Mouse (Mus musculus) MEL (cell line): ENCODE measurements around the gene Smarca4. TPM values are rescaled to one million over a fixed set of nuclear protein-coding genes. Genes with fewer than 3 reads are reported as not detected.

ENCODE experiments used
- DNase-seq: peaks from one replicate; pipeline ENCODE4 v3.0.0; 2011; ENCODE audit warnings: low read depth, low spot score
- H3K27ac ChIP-seq: 2 replicates; pipeline ENCODE4 v1.5.1; 2012; ENCODE audit warnings: low read depth, mild to moderate bottlenecking, control low read depth, low read length, moderate library complexity; ENCODE audit not compliant: control insufficient read depth
- H3K27me3 ChIP-seq, 2 experiments: fragments of 150-350 bp in 1 of 2; sonication (generic) in 1 of 2; 2 replicates each; pipeline ENCODE4 v1.6.1; 2012; ENCODE audit warnings: low read length in 2 of 2, mild to moderate bottlenecking in 2 of 2, improper control_type of control experiment in 1 of 2, moderate library complexity in 1 of 2; ENCODE audit not compliant: insufficient read depth in 2 of 2, control insufficient read depth in 1 of 2
- H3K36me3 ChIP-seq, 2 experiments: 2 replicates each; pipeline ENCODE4 v1.6.1; 2012 to 2014; ENCODE audit warnings: low read length in 2 of 2, improper control_type of control experiment in 1 of 2, inconsistent platforms in 1 of 2, mild to moderate bottlenecking in 1 of 2; ENCODE audit not compliant: insufficient read depth in 2 of 2, control insufficient read depth in 1 of 2
- H3K4me1 ChIP-seq, 2 experiments: fragments of 150-350 bp in 1 of 2; sonication (generic) in 1 of 2; 2 replicates each; pipeline ENCODE4 v1.6.1; 2012; ENCODE audit warnings: low read length in 2 of 2, improper control_type of control experiment in 1 of 2, mild to moderate bottlenecking in 1 of 2; ENCODE audit not compliant: insufficient read depth in 2 of 2, control insufficient read depth in 1 of 2
- H3K4me3 ChIP-seq, 2 experiments: fragments of 150-350 bp in 1 of 2; sonication (generic) in 1 of 2; 2 replicates each; pipeline ENCODE4 v1.5.1; 2012; ENCODE audit warnings: low read depth in 2 of 2, low read length in 2 of 2, mild to moderate bottlenecking in 2 of 2, moderate library complexity in 2 of 2, control low read depth in 1 of 2, improper control_type of control experiment in 1 of 2; ENCODE audit not compliant: control insufficient read depth in 1 of 2, insufficient read depth in 1 of 2
- H3K79me2 ChIP-seq: 2 replicates; pipeline ENCODE4 v1.6.1; 2012; ENCODE audit warnings: mild to moderate bottlenecking, low read length, moderate library complexity; ENCODE audit not compliant: control insufficient read depth, poor library complexity, insufficient read depth
- H3K9ac ChIP-seq: 2 replicates; pipeline ENCODE4 v1.6.1; 2012; ENCODE audit warnings: low read depth, mild to moderate bottlenecking, control low read depth, low read length, moderate library complexity; ENCODE audit not compliant: control insufficient read depth, poor library complexity, severe bottlenecking
- H3K9me3 ChIP-seq: fragments of 150-350 bp; sonication (generic); replicated peaks from 2 replicates; pipeline ENCODE4 v1.6.1; 2012; ENCODE audit warnings: mild to moderate bottlenecking, low read length, improper control_type of control experiment, moderate library complexity; ENCODE audit not compliant: insufficient read depth
- CHD1 ChIP-seq: IDR thresholded peaks from 2 replicates; pipeline ENCODE4 v1.6.1; 2012; ENCODE audit warnings: low read depth, mild to moderate bottlenecking, inconsistent platforms, low read length, improper control_type of control experiment
- ELF1 ChIP-seq: IDR thresholded peaks from 2 replicates; pipeline ENCODE4 v1.6.1; 2014; ENCODE audit warnings: low read depth, mild to moderate bottlenecking, inconsistent platforms, low read length, improper control_type of control experiment, moderate library complexity
- ETS1 ChIP-seq: IDR thresholded peaks from 2 replicates; pipeline ENCODE4 v1.6.1; 2012; ENCODE audit warnings: low read depth, mild to moderate bottlenecking, inconsistent platforms, low read length, improper control_type of control experiment, moderate library complexity
- JUND ChIP-seq: IDR thresholded peaks from 2 replicates; pipeline ENCODE4 v1.6.1; 2011; ENCODE audit warnings: low read depth, mild to moderate bottlenecking, improper control_type of control experiment, low read length
- POLR2A ChIP-seq, 2 experiments: IDR thresholded peaks; 2 replicates each; pipeline ENCODE4 v1.6.1; 2011 to 2012; ENCODE audit warnings: low read length in 2 of 2, mild to moderate bottlenecking in 2 of 2, control low read depth in 1 of 2, improper control_type of control experiment in 1 of 2, low read depth in 1 of 2, moderate library complexity in 1 of 2; ENCODE audit not compliant: control insufficient read depth in 1 of 2, insufficient read depth in 1 of 2, poor library complexity in 1 of 2
- POLR2AphosphoS5 ChIP-seq: IDR thresholded peaks from 2 replicates; pipeline ENCODE4 v1.6.1; 2012; ENCODE audit warnings: low read depth, borderline replicate concordance, mild to moderate bottlenecking, inconsistent platforms, low read length, moderate library complexity, mixed read lengths
- RCOR1 ChIP-seq: IDR thresholded peaks from 2 replicates; pipeline ENCODE4 v1.6.1; 2012; ENCODE audit warnings: low read depth, mild to moderate bottlenecking, inconsistent platforms, low read length, improper control_type of control experiment
- USF1 ChIP-seq: IDR thresholded peaks from 2 replicates; pipeline ENCODE4 v1.6.1; 2014; ENCODE audit warnings: low read depth, mild to moderate bottlenecking, inconsistent platforms, low read length, improper control_type of control experiment, moderate library complexity
- ZKSCAN1 ChIP-seq: IDR thresholded peaks from 2 replicates; pipeline ENCODE4 v1.6.1; 2012; ENCODE audit warnings: low read depth, mild to moderate bottlenecking, inconsistent platforms, low read length, improper control_type of control experiment, moderate library complexity
- ZMIZ1 ChIP-seq: IDR thresholded peaks from 2 replicates; pipeline ENCODE4 v1.6.1; 2012; ENCODE audit warnings: low read depth, mild to moderate bottlenecking, inconsistent platforms, low read length, improper control_type of control experiment, moderate library complexity
- polyA plus RNA-seq, 2 experiments: library from polyadenylated mRNA; stranded (reverse) in 1 of 2; unstranded in 1 of 2; fragments of >175 nt in 1 of 2; fragments of >200 nt in 1 of 2; gene quantifications; 2 replicates each; pipeline versions ENCODE4 v1.2.1 to v1.2.4; 2012; ENCODE audit warnings: low replicate concordance in 2 of 2, low read depth in 1 of 2; ENCODE audit not compliant: insufficient read length in 2 of 2, insufficient read depth in 1 of 2, missing spikeins in 1 of 2
- total RNA-seq: library from RNA; depleted of rRNA; stranded (reverse); fragments of 300-350 nt; gene quantifications from 2 replicates; pipeline ENCODE4 v1.2.3, GENCODE M21; 2012

Gene Smarca4
- total and polyA plus RNA-seq, 3 experiments: 71.4 to 381 (median 249) TPM

- H3K36me3 ChIP-seq: peaks cover 0 to 83% of the 10 kb centered on the region in 2 experiments; a peak in 2 of 4 replicates
- no peaks in the 10 kb centered on the region for H3K27me3 ChIP-seq
- no peaks in the 10 kb centered on the region for H3K9me3 ChIP-seq
- H3K4me3 ChIP-seq: no peak overlapping the region
- no peaks in the 10 kb centered on the region for H3K79me2 ChIP-seq
- DNase-seq: no peak
- no peaks in the 10 kb centered on the region for H3K4me1 ChIP-seq
- H3K9ac ChIP-seq: no peak overlapping the region
- no peak for TF ChIP-seq USF1
- no peak for TF ChIP-seq JUND
- no peak for TF ChIP-seq ZMIZ1
- TF ChIP-seq ZKSCAN1: no peak
- TF ChIP-seq CHD1: no peak
- TF ChIP-seq ELF1: no peak
- TF ChIP-seq, all 39 proteins: peak for 0
- no peak overlapping the region for H3K27ac ChIP-seq
These were observed 39.7 kb upstream of the Smarca4 start for GRCm38 (mm10) chr9:21576286-21576685.

GRCm38 (mm10) chr9:21578226-21578625, 37.7 kb upstream of the Smarca4 start:
- H3K9me3 ChIP-seq: no peaks in the 10 kb centered on the region
- no peaks in the 10 kb centered on the region for H3K27me3 ChIP-seq
- no peak overlapping the region for H3K27ac ChIP-seq
- H3K4me1 ChIP-seq: no peaks in the 10 kb centered on the region
- TF ChIP-seq RCOR1 (no peak), ZMIZ1 (peak; percentile 12; the same call in 1 of the 2 replicates)
- DNase-seq: no peak
- no peaks in the 10 kb centered on the region for H3K79me2 ChIP-seq
- H3K36me3 ChIP-seq: peaks cover 0 to 78% of the 10 kb centered on the region in 2 experiments; a peak in 2 of 4 replicates
- H3K4me3 ChIP-seq: no peak overlapping the region
- no peak overlapping the region for H3K9ac ChIP-seq

GRCm38 (mm10) chr9:21585401-21585800, 30.6 kb upstream of the Smarca4 start:
- DNase-seq: no peak
- Histone ChIP-seq H3K36me3 (peaks cover 0 to 52% of the 10 kb centered on the region in 2 experiments; a peak in 2 of 4 replicates), H3K4me3 (no peak overlapping the region), H3K27me3 (no peaks in the 10 kb centered on the region), H3K79me2 (no peaks in the 10 kb centered on the region), H3K27ac (no peak overlapping the region), H3K9me3 (no peaks in the 10 kb centered on the region), H3K9ac (no peak overlapping the region), H3K4me1 (no peaks in the 10 kb centered on the region)
- peak in 1 of 2 experiments; percentile 44; a peak in 1 of 4 replicates for TF ChIP-seq POLR2A (IDR thresholded peaks at IDR 0.05; ENCODE audit: control insufficient read depth in 1 of 2, insufficient read depth in 1 of 2, low read depth in 1 of 2, low read length in 2 of 2, poor library complexity in 1 of 2)
- 0 out of 2 replicates have a peak, but pooled peaks have one; percentile 68 for TF ChIP-seq POLR2AphosphoS5
- TF ChIP-seq ETS1: no peak
